Mouse (Mus musculus) forebrain, embryonic 11.5 days (tissue): ENCODE measurements at regions not wholly inside any gene's neighbourhood (a gene's known extent, or its start where the extent isn't known, plus 50 kb on each side); places are given as distances from the start of the nearest gene placed in this dataset.
A peak's percentile ranks its signal among the peaks of the same experiment; 100 is the strongest.

Experiments
- ATAC-seq: fragments of 200-750 bp; cut with Nextera tagmentation; replicated peaks from 2 replicates; pipeline ENCODE4 v1.8.0; 2017; ENCODE audit warnings: moderate TSS enrichment; ENCODE audit not compliant: low FRiP score
- DNase-seq: peaks from one replicate; pipeline ENCODE4 v3.0.0-alpha.2; 2017; ENCODE audit warnings: low spot score
- H3K27ac ChIP-seq: fragments of 300-500 bp; sonication (generic); 2 replicates; pipeline ENCODE4 v1.5.1; 2014; ENCODE audit warnings: low read depth, low read length
- H3K27me3 ChIP-seq: fragments of 300-500 bp; sonication (generic); 2 replicates; pipeline ENCODE4 v1.6.1; 2014; ENCODE audit warnings: mild to moderate bottlenecking, low read length, mixed read lengths; ENCODE audit not compliant: control insufficient read depth, insufficient read depth
- H3K36me3 ChIP-seq: fragments of 300-500 bp; sonication (generic); 2 replicates; pipeline ENCODE4 v1.6.1; 2014; ENCODE audit warnings: mild to moderate bottlenecking, low read length, moderate library complexity, mixed read lengths; ENCODE audit not compliant: control insufficient read depth, insufficient read depth
- H3K4me1 ChIP-seq: fragments of 300-500 bp; sonication (generic); replicated peaks from 2 replicates; pipeline ENCODE4 v1.6.1; 2014; ENCODE audit warnings: low read length, mixed read lengths; ENCODE audit not compliant: control insufficient read depth, insufficient read depth
- H3K4me2 ChIP-seq: fragments of 300-500 bp; sonication (generic); 2 replicates; pipeline ENCODE4 v1.6.1; 2014; ENCODE audit warnings: low read depth, mild to moderate bottlenecking, low read length, moderate library complexity, mixed read lengths; ENCODE audit not compliant: severe bottlenecking
- H3K4me3 ChIP-seq: fragments of 300-500 bp; sonication (generic); 2 replicates; pipeline ENCODE4 v1.5.1; 2014; ENCODE audit warnings: low read depth, low read length
- H3K9ac ChIP-seq: fragments of 300-500 bp; sonication (generic); 2 replicates; pipeline ENCODE4 v1.6.1; 2014; ENCODE audit warnings: low read length
- H3K9me3 ChIP-seq: fragments of 300-500 bp; sonication (generic); 2 replicates; pipeline ENCODE4 v1.6.1; 2016; ENCODE audit warnings: low read length, mixed read lengths; ENCODE audit not compliant: control insufficient read depth
- WGBS: fragments of 180-500 bp; shearing (Covaris S2); extraction: QIAGEN DNeasy Blood & Tissue Kit; methylation state at CpG from one replicate; pipeline ENCODE4 v1.1.7; 2014; 5-methylcytosine and 5-hydroxymethylcytosine counted together

DNA sequence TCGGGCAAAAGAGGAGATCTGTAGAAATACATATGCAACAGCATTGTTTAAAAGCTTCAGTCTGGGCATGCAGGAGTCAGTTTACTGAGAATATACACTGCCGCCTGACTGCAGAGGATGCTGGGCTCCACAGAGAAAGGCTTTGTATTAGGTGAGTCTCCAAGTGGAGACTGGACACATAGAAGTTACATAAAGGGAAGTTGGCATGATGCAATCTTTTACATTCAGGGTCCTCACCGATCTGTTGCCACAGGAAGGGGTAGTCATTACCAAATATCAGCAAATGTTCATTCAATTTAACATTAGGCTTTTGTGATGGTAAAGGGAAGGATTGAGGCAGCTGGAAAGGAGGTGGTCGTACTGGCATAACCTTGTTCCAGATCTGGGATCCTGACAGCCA, 89.7 kb upstream of the Arntl start:
- Histone ChIP-seq H3K4me2 (no peak overlapping the region), H3K9ac (no peak overlapping the region), H3K27me3 (no peaks in the 10 kb centered on the region), H3K9me3 (peaks cover 2% of the 10 kb centered on the region; the same call in 1 of the 2 replicates), H3K36me3 (no peaks in the 10 kb centered on the region), H3K4me3 (no peak overlapping the region), H3K27ac (no peak overlapping the region), H3K4me1 (no peaks in the 10 kb centered on the region)
- DNase-seq (no peak), ATAC-seq (no peak)
- 88% methylated on average over 4 of the region's 4 CpGs for WGBS

DNA sequence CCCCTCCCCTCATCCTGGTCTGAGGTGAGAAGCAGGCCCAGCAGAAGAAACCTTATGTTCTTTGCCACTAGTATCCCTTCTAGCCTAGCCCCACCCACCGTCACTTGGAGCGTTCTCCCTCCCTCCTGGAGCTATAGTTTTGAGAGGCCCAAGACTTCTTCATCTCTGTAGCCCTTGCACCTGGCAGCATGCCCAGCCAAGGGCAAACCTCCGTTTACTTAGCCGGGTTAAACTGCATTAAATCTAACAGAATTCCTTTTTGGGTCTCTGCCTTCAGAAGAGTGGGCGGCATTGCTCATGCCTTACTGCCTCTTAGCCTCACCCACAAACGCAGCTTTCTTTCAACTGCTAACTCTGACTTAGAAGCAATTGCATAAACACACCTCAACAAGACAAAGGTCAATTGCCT, 85.3 kb upstream of the Arntl start:
- peaks cover 2% of the 10 kb centered on the region; the same call in 1 of the 2 replicates for H3K9me3 ChIP-seq
- H3K4me1 ChIP-seq, result no peaks in the 10 kb centered on the region
- ATAC-seq, result no peak
- H3K9ac ChIP-seq, result no peak overlapping the region
- no peaks in the 10 kb centered on the region for H3K27me3 ChIP-seq
- H3K27ac ChIP-seq, result no peak overlapping the region
- H3K4me3 ChIP-seq, result no peak overlapping the region
- no peak for DNase-seq
- H3K36me3 ChIP-seq, result no peaks in the 10 kb centered on the region
- 77% methylated on average over 6 of the region's 6 CpGs for WGBS
- H3K4me2 ChIP-seq, result no peak overlapping the region

DNA sequence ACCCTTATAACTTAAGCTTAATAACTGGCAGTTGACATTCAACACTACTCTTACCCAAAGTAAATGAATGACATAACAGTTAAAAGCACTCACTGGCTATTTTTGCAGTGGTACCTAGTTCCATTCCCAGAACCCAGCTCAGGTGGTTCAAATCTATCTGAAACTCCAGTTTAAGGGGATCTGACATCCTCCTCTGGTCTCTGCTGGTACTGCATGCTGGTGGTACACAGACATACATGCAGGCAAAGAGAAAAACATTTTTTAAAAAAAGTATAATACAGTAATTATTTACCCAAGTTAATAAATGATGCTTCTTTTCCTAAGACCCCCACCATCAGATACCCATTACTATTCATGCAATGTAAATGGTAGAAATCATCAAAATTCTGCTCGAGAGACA, 81.3 kb upstream of the Arntl start:
- H3K27ac ChIP-seq, result no peak overlapping the region
- H3K4me2 ChIP-seq, result no peak overlapping the region
- DNase-seq (no peak), ATAC-seq (no peak)
- no peak overlapping the region for H3K9ac ChIP-seq
- H3K27me3 ChIP-seq, result no peaks in the 10 kb centered on the region
- no peak overlapping the region for H3K4me3 ChIP-seq
- H3K4me1 ChIP-seq, result no peaks in the 10 kb centered on the region
- WGBS, result 83% methylated on average over 1 of the region's 1 CpGs
- H3K9me3 ChIP-seq, result no peaks in the 10 kb centered on the region
- H3K36me3 ChIP-seq, result no peaks in the 10 kb centered on the region

DNA sequence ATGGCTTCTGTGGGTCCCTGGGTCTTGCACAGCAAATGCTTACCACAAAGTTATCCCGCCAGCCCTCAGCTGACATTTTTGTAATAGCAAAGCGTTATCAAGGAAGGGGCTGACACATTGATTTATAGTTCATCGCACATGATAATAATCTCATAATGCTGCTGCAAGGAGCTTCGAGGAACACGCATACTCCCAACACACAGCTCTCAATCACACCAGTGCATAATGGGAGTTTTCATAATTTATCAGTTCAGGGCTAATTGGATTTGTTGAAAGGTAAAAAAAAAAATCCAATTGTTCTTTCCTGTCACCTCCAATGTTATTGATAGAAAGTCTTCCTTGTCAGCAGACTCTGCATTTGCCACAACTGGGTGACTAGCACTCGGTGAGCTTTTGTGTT, 76.7 kb upstream of the Arntl start:
- H3K4me3 ChIP-seq, result no peak overlapping the region
- ATAC-seq, result no peak
- H3K36me3 ChIP-seq, result no peaks in the 10 kb centered on the region
- no peaks in the 10 kb centered on the region for H3K4me1 ChIP-seq
- no peaks in the 10 kb centered on the region for H3K9me3 ChIP-seq
- WGBS, result 71% methylated on average over 6 of the region's 6 CpGs
- no peak for DNase-seq
- H3K9ac ChIP-seq, result no peak overlapping the region
- H3K4me2 ChIP-seq, result no peak overlapping the region
- H3K27ac ChIP-seq, result no peak overlapping the region
- no peaks in the 10 kb centered on the region for H3K27me3 ChIP-seq

DNA sequence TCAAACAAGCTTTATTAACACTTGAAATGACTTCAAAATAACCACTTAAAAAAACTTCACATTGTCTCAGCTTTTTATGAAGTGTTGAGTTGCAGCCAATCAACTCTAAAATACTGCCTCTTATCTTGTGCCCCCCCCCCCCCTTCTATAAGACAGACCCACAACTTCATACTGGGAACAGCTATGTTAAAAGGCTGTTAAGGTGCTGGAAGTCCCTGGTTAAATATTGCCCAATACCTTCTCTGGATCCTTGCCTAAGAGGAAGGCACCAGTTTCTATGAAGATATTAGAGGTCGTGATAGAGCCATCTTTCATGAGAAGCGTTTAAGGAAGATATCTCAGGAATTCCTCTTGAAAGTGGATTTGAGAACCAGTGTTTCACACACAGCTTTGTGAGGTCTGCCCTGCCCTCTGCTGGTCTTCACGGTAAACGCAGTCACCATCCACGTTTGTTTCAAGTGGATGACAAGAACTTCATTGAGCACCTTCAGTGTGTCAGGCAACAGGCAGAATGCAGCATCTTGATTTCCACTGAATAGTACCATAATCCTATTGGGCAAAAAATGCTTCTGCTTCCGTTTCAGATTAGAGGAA, 75.2 kb upstream of the Arntl start:
- Histone ChIP-seq H3K36me3 (no peaks in the 10 kb centered on the region), H3K27ac (no peak overlapping the region), H3K4me1 (no peaks in the 10 kb centered on the region), H3K9me3 (no peaks in the 10 kb centered on the region), H3K9ac (no peak overlapping the region), H3K27me3 (no peaks in the 10 kb centered on the region), H3K4me2 (no peak overlapping the region), H3K4me3 (no peak overlapping the region)
- 10% methylated on average over 6 of the region's 6 CpGs for WGBS
- ATAC-seq, result 0 out of 2 replicates have a peak, but pooled peaks have one; percentile 36
- DNase-seq, result peak; percentile 85

DNA sequence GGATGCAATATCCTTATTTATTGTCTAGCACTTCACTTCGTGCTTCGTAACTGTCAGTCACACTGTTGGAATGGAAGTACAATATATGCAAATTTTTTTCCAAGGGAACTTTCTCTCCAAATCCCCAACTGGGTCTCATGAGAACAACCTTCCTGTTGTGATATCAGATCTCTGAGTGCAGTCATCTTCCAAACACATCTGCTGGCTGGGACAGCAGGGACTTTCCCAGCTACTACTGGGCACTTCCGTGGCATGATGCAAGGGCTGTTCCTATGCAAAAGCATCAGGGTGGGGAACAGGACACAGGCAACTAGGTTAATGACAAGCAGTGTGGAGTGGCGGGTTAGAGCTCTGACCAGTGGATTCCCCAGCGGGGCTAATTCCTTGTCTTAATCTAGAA, 73.4 kb upstream of the Arntl start:
- Histone ChIP-seq H3K27ac (no peak overlapping the region), H3K4me2 (no peak overlapping the region), H3K4me1 (no peaks in the 10 kb centered on the region), H3K4me3 (no peak overlapping the region), H3K9ac (no peak overlapping the region), H3K27me3 (no peaks in the 10 kb centered on the region), H3K36me3 (no peaks in the 10 kb centered on the region), H3K9me3 (no peaks in the 10 kb centered on the region)
- WGBS, result 80% methylated on average over 5 of the region's 5 CpGs
- DNase-seq, result no peak
- ATAC-seq, result no peak

DNA sequence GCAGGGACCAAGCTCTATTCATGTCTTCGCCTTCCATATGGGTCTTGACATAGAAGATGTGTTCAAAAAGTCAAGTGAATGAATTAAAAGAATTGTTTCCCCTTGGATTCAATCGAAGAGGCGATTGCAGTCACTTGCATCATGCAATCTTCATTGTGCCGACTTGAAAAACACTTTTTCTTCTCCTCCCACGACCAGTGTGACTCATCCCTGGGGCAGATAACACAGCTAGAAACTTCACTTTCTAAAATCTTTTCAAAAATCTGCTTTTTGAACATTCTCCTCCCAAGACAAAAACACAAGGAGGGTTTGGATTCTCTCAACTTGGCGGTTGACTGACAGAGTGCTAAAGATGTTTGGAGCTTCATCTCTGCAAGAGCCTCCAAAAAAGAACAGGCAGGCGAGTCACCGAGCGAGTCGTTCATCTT, 67.2 kb upstream of the Arntl start:
- Histone ChIP-seq H3K36me3 (no peaks in the 10 kb centered on the region), H3K4me1 (peaks cover 4% of the 10 kb centered on the region; the same call in 1 of the 2 replicates), H3K27me3 (no peaks in the 10 kb centered on the region), H3K27ac (no peak overlapping the region), H3K9ac (no peak overlapping the region), H3K4me2 (no peak overlapping the region), H3K9me3 (no peaks in the 10 kb centered on the region), H3K4me3 (no peak overlapping the region)
- ATAC-seq (no peak), DNase-seq (no peak)
- WGBS, result 87% methylated on average over 10 of the region's 10 CpGs

DNA sequence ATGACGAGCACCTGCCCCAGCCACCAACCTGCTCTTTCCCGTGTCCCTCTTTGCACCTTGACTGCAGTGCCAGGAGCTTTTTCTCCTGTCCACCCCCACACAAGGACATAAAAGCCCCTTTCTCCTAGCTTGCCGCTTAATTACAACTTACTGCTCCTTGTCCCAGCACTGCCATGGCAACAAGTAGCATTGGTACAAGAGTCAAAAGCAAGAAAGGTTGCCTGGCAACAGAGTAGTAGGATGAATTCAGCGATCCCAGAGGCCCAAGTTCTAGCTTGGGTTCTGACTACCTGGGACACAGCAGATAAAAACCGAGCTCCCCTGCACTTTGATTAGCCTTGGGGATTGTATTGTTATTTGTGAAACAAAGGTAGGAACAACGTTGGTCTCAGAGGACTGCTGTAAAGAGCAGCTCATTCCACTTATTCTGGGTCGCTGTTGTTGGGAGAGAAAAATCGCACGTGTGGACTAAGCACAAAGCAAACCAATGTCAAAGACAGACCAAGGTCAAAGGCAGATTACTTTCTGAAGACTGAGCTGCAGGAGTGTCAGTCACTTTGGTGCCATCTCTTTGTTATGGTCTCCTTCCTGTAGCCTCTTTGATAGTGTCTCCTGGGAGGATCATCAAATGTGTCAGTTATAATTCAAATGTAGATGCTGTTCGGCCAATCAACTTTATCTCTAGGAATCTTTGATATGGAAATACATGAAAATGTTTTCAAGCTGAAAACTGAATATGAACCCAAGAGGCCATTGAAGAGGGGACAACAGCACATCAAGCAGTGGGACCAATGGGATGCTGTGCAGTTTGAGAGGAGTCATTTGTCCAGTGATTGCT, 65.2 kb upstream of the Arntl start:
- ATAC-seq, result no peak
- Histone ChIP-seq H3K27me3 (no peaks in the 10 kb centered on the region), H3K9ac (no peak overlapping the region), H3K4me1 (peaks cover 4% of the 10 kb centered on the region; the same call in 1 of the 2 replicates), H3K36me3 (no peaks in the 10 kb centered on the region), H3K9me3 (no peaks in the 10 kb centered on the region), H3K4me2 (no peak overlapping the region), H3K4me3 (no peak overlapping the region), H3K27ac (no peak overlapping the region)
- 26% methylated on average over 10 of the region's 10 CpGs for WGBS
- no peak for DNase-seq
